Mouse (Mus musculus): Measurements from ENCODE around the gene Rangrf.

- no peak for TF ChIP-seq POLR2A (IDR thresholded peaks at IDR 0.05; ENCODE audit: insufficient read depth, low read depth, low read length)
- TF ChIP-seq CTCF (IDR thresholded peaks at IDR 0.05; ENCODE audit: insufficient read depth, low read depth, low read length): no peak
These were observed 34.5 kb downstream of the Rangrf start for GRCm38 (mm10) chr11:68940516-68940915.

Measured in olfactory bulb, adult 2 months (tissue).